Mouse (Mus musculus): Measurements from ENCODE around the gene Olfr1118.
"Not testable (repeated sequence)": the region's sequence is repeated elsewhere in the genome, so short reads cannot be mapped to it uniquely, and the experiment has no call there.

Olfr1118 gene

GRCm38 (mm10) chr2:87307281-87307680 lies at the start of gene Olfr1118:
Gene Olfr1118 (plus strand): TSS chr2:87307581.
- DNase-seq (ENCODE audit: low read depth) = no peak

- no peak for DNase-seq (ENCODE audit: low read depth)
Measured at GRCm38 (mm10) chr2:87267234-87267633, 40.1 kb upstream of the Olfr1118 start, which contains the start of gene Olfr1116. Gene Olfr1116 (plus strand): TSS chr2:87267534.

- DNase-seq (ENCODE audit: low read depth) = not testable (repeated sequence)
Measured at GRCm38 (mm10) chr2:87293977-87294376, 13.4 kb upstream of the Olfr1118 start.

- no peak for DNase-seq (ENCODE audit: low read depth)
Measured at GRCm38 (mm10) chr2:87354515-87354914, 47.1 kb downstream of the Olfr1118 start, which contains the start of gene Olfr1120. Gene Olfr1120 (plus strand): TSS chr2:87354815.

- not testable (repeated sequence) for DNase-seq (ENCODE audit: low read depth)
Measured at GRCm38 (mm10) chr2:87360121-87360520, 52.7 kb downstream of the Olfr1118 start.

Measured in induced T-regulatory cell, adult 2 months (primary cell).